Mouse (Mus musculus): ENCODE results near the gene Syvn1.

DNA sequence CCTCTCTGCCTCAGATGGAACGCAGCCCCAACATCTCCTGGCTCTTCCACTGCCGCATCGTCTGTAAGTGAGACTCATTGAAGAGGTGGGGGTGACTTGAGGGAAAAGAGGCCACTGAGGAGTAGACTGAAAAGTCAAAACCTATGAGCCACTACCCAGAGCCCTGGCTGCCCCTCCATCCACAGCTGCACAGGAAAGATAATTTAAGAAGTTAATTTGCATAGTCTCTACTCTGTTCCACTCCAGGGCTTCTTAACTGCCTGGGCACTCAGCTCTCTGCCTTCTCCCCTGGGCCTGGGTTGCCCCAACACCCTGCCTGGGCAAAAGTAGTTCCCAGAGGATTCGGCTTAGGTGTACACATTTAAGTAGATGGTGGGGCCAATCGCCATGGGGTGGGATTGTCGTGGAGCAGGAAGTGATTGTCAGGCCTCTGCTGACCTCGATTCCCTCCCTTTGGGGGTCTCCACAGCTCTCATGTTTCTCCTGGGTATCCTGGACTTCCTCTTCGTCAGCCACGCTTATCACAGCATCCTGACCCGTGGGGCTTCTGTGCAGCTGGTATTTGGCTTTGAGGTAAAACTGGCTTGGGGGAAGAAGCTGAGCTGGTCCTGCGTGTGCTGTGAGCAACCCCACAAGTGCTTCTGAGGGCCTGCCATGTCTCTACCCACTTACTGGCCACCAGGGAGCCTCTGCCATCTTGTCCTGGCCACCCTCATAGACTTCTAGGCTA is 2.5 kb downstream of the Syvn1 start:
- TF ChIP-seq KAT2A (IDR thresholded peaks at IDR 0.05; ENCODE audit: insufficient replicate concordance, low read length) (no peak), CTCF (conservative IDR thresholded peaks at IDR 0.05 in 1 of 2, IDR thresholded peaks at IDR 0.05 in 1 of 2; ENCODE audit: low read depth in 2 of 2, low read length in 2 of 2) (no peak), USF1 (IDR thresholded peaks at IDR 0.05; ENCODE audit: low read depth, low read length) (no peak), POLR2A (IDR thresholded peaks at IDR 0.05; ENCODE audit: low read depth, low read length) (peak; percentile 66), ZMIZ1 (IDR thresholded peaks at IDR 0.05; ENCODE audit: low read depth, low read length) (no peak; the same call in none of the 2 replicates), MEF2A (IDR thresholded peaks at IDR 0.05; ENCODE audit: borderline replicate concordance, low read depth, low read length) (peak; percentile 92), CHD2 (IDR thresholded peaks at IDR 0.05; ENCODE audit: low read length) (peak; percentile 33; the same call in 1 of the 2 replicates), ZC3H11A (IDR thresholded peaks at IDR 0.05; ENCODE audit: low read depth, low read length) (no peak), SMC3 (IDR thresholded peaks at IDR 0.05; ENCODE audit: low read depth, low read length) (no peak), MAX (IDR thresholded peaks at IDR 0.05; ENCODE audit: low read length) (no peak)
